Mouse (Mus musculus) embryonic facial prominence, embryonic 14.5 days (tissue): ENCODE data around the gene Ampd3. TPM values are rescaled to one million over a fixed set of nuclear protein-coding genes. Genes with fewer than 3 reads are reported as not detected.
A peak's percentile ranks its signal among the peaks of the same experiment; 100 is the strongest.

Experiments used
- ATAC-seq: fragments of 200-750 bp; cut with Nextera tagmentation; 2 replicates; pipeline ENCODE4 v1.8.0; 2017; ENCODE audit warnings: low read depth, moderate number of reproducible peaks, moderate TSS enrichment
- DNase-seq: peaks from one replicate; pipeline ENCODE4 v3.0.0-alpha.2; 2015; ENCODE audit warnings: low spot score
- H3K27ac ChIP-seq: fragments of 300-500 bp; sonication (generic); replicated peaks from 2 replicates; pipeline ENCODE4 v1.5.1; 2014; ENCODE audit warnings: low read depth, mild to moderate bottlenecking, low read length, moderate library complexity
- H3K27me3 ChIP-seq: fragments of 300-500 bp; sonication (generic); replicated peaks from 2 replicates; pipeline ENCODE4 v1.6.1; 2014; ENCODE audit warnings: low read length; ENCODE audit not compliant: control insufficient read depth, insufficient read depth
- H3K36me3 ChIP-seq: fragments of 300-500 bp; sonication (generic); 2 replicates; pipeline ENCODE4 v1.6.1; 2014; ENCODE audit warnings: low read length, mixed read lengths; ENCODE audit not compliant: control insufficient read depth, insufficient read depth
- H3K4me1 ChIP-seq: fragments of 300-500 bp; sonication (generic); 2 replicates; pipeline ENCODE4 v1.6.1; 2014; ENCODE audit warnings: antibody characterized with exemption, low read length; ENCODE audit not compliant: control insufficient read depth, insufficient read depth
- H3K4me2 ChIP-seq: fragments of 300-500 bp; sonication (generic); 2 replicates; pipeline ENCODE4 v1.6.1; 2014; ENCODE audit warnings: low read depth, mild to moderate bottlenecking, low read length, moderate library complexity, mixed read lengths
- H3K4me3 ChIP-seq: fragments of 300-500 bp; sonication (generic); 2 replicates; pipeline ENCODE4 v1.5.1; 2014; ENCODE audit warnings: low read depth, mild to moderate bottlenecking, low read length
- H3K9ac ChIP-seq: fragments of 300-500 bp; sonication (generic); 2 replicates; pipeline ENCODE4 v1.6.1; 2014; ENCODE audit warnings: low read depth, mild to moderate bottlenecking, low read length, moderate library complexity, mixed read lengths
- H3K9me3 ChIP-seq: fragments of 300-500 bp; sonication (generic); 2 replicates; pipeline ENCODE4 v1.6.1; 2016; ENCODE audit warnings: low read length; ENCODE audit not compliant: control insufficient read depth
- WGBS: fragments of 180-500 bp; shearing (Covaris S2); extraction: QIAGEN DNeasy Blood & Tissue Kit; methylation state at CpG from one replicate; pipeline ENCODE4 v1.1.7; 2014; 5-methylcytosine and 5-hydroxymethylcytosine counted together
- polyA plus RNA-seq: library from polyadenylated mRNA; unstranded; fragments of >200 nt; fragmentation: Nextera tagmentation; extraction: Ambion mirVana; gene quantifications from 2 replicates; pipeline ENCODE4 v1.2.1, GENCODE M21; 2014

Ampd3 gene
- polyA plus RNA-seq: 7.0 and 7.8 TPM in 2 replicates

- H3K27me3 ChIP-seq: peaks cover 7% of the 10 kb centered on the region; the same call in 1 of the 2 replicates
- WGBS: 40% methylated on average over 12 of the region's 16 CpGs
- no peak within 1 kb of the TSS for H3K27ac ChIP-seq
- peak within 1 kb of the TSS; percentile 56 for H3K4me3 ChIP-seq
- H3K4me2 ChIP-seq: peak within 1 kb of the TSS; percentile 98
- no peaks in the 10 kb centered on the region for H3K9me3 ChIP-seq
- ATAC-seq: no peak
- H3K9ac ChIP-seq: peak within 1 kb of the TSS; percentile 81
- peaks cover 9% of the 10 kb centered on the region for H3K4me1 ChIP-seq
- no peaks in the 10 kb centered on the region for H3K36me3 ChIP-seq
- DNase-seq: no peak
These were observed at the start of gene Ampd3 for GRCm38 (mm10) chr7:110768001-110768400. Gene Ampd3, plus strand, starts transcription at chr7:110768206.

GRCm38 (mm10) chr7:110718505-110718904 lies 49.5 kb upstream of the Ampd3 start:
- Histone ChIP-seq H3K4me3 (no peak overlapping the region), H3K9ac (no peak overlapping the region), H3K36me3 (no peaks in the 10 kb centered on the region), H3K27ac (no peak overlapping the region), H3K9me3 (no peaks in the 10 kb centered on the region), H3K4me2 (no peak overlapping the region), H3K27me3 (no peaks in the 10 kb centered on the region), H3K4me1 (no peaks in the 10 kb centered on the region)
- 74% methylated on average over 6 of the region's 6 CpGs for WGBS
- no peak for ATAC-seq
- DNase-seq: no peak

GRCm38 (mm10) chr7:110719857-110720256 lies 48.1 kb upstream of the Ampd3 start:
- H3K27me3 ChIP-seq: no peaks in the 10 kb centered on the region
- no peaks in the 10 kb centered on the region for H3K4me1 ChIP-seq
- H3K4me3 ChIP-seq: no peak overlapping the region
- no peak for DNase-seq
- 80% methylated on average over 4 of the region's 4 CpGs for WGBS
- H3K36me3 ChIP-seq: no peaks in the 10 kb centered on the region
- no peak overlapping the region for H3K4me2 ChIP-seq
- no peak for ATAC-seq
- no peaks in the 10 kb centered on the region for H3K9me3 ChIP-seq
- H3K9ac ChIP-seq: no peak overlapping the region
- no peak overlapping the region for H3K27ac ChIP-seq

- Histone ChIP-seq H3K27ac (no peak overlapping the region), H3K9me3 (no peaks in the 10 kb centered on the region), H3K4me2 (no peak overlapping the region), H3K4me3 (no peak overlapping the region), H3K9ac (no peak overlapping the region), H3K27me3 (no peaks in the 10 kb centered on the region), H3K36me3 (no peaks in the 10 kb centered on the region), H3K4me1 (no peaks in the 10 kb centered on the region)
- 87% methylated on average over 4 of the region's 4 CpGs for WGBS
- DNase-seq (no peak), ATAC-seq (no peak)
These were observed 45.8 kb upstream of the Ampd3 start for GRCm38 (mm10) chr7:110722183-110722582.

GRCm38 (mm10) chr7:110727049-110727448 lies 41.0 kb upstream of the Ampd3 start:
- H3K27ac ChIP-seq: no peak overlapping the region
- 40% methylated on average over 2 of the region's 2 CpGs for WGBS
- H3K9me3 ChIP-seq: no peaks in the 10 kb centered on the region
- H3K4me3 ChIP-seq: no peak overlapping the region
- no peaks in the 10 kb centered on the region for H3K27me3 ChIP-seq
- 0 out of 2 replicates have a peak, but pooled peaks cover 6% of the 10 kb centered on the region for H3K4me1 ChIP-seq
- no peaks in the 10 kb centered on the region for H3K36me3 ChIP-seq
- DNase-seq: peak; percentile 87
- ATAC-seq: peak; percentile 56; the same call in 1 of the 2 replicates
- H3K9ac ChIP-seq: no peak overlapping the region
- no peak overlapping the region for H3K4me2 ChIP-seq

- H3K9ac ChIP-seq: no peak overlapping the region
- no peak overlapping the region for H3K27ac ChIP-seq
- peak; percentile 58 for DNase-seq
- H3K9me3 ChIP-seq: no peaks in the 10 kb centered on the region
- H3K4me1 ChIP-seq: 0 out of 2 replicates have a peak, but pooled peaks cover 6% of the 10 kb centered on the region
- WGBS: 47% methylated on average over 3 of the region's 3 CpGs
- H3K36me3 ChIP-seq: no peaks in the 10 kb centered on the region
- no peak overlapping the region for H3K4me2 ChIP-seq
- 0 out of 2 replicates have a peak, but pooled peaks have one; percentile 32 for ATAC-seq
- no peaks in the 10 kb centered on the region for H3K27me3 ChIP-seq
- H3K4me3 ChIP-seq: no peak overlapping the region
These were observed 39.1 kb upstream of the Ampd3 start for GRCm38 (mm10) chr7:110728876-110729275.

GRCm38 (mm10) chr7:110729295-110729694 lies 38.7 kb upstream of the Ampd3 start:
- H3K36me3 ChIP-seq: no peaks in the 10 kb centered on the region
- H3K27me3 ChIP-seq: no peaks in the 10 kb centered on the region
- 0 out of 2 replicates have a peak, but pooled peaks cover 6% of the 10 kb centered on the region for H3K4me1 ChIP-seq
- no peak overlapping the region for H3K4me3 ChIP-seq
- H3K4me2 ChIP-seq: no peak overlapping the region
- no peak for ATAC-seq
- no peak overlapping the region for H3K27ac ChIP-seq
- WGBS: 62% methylated on average over 6 of the region's 6 CpGs
- DNase-seq: no peak
- no peak overlapping the region for H3K9ac ChIP-seq
- no peaks in the 10 kb centered on the region for H3K9me3 ChIP-seq

GRCm38 (mm10) chr7:110731091-110731967 lies 36.7 kb upstream of the Ampd3 start:
- Histone ChIP-seq H3K27me3 (no peaks in the 10 kb centered on the region), H3K36me3 (no peaks in the 10 kb centered on the region), H3K4me3 (no peak overlapping the region), H3K9ac (no peak overlapping the region), H3K27ac (no peak overlapping the region; the same call in 1 of the 2 replicates), H3K4me2 (no peak overlapping the region), H3K4me1 (0 out of 2 replicates have a peak, but pooled peaks cover 6% of the 10 kb centered on the region), H3K9me3 (peaks cover 5% of the 10 kb centered on the region; the same call in 1 of the 2 replicates)
- 45% methylated on average over 6 of the region's 6 CpGs for WGBS
- peak; percentile 35 for DNase-seq
- peak; percentile 18; the same call in 1 of the 2 replicates for ATAC-seq
